In the genomic region with DNA sequence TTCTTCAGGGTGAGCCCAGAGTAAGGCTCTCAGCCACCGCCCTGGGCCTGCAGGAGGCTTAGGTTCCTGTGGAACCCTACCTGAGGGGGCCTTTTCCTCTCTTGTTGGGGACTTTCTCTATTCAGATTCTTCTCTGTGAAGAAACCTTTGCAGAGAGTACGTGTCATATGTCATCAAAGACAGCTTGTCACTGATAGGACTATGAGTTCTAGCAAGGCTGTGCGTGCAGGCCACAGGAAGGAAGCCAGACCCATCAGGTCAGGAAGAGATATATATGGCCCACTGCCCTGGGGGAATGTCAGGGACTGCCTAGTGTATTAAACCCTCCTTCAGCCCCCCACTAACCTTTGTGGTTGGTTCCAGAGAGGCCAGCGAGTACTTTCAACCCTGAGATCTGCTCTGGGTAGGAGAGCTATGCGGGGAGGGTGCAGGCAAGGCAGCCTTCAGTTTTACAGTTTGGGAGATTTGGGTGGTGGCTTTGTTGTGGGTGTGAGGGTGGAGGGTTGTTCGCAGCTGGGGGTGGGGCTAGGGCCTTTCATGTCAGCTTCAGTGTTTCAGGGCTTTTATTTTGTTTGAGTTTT, we compare ENCODE assay signal across 15 mouse cellular contexts. TPM values are rescaled to one million over a fixed set of nuclear protein-coding genes. Genes with fewer than 3 reads are reported as not detected.
DNase-seq lines count a peak whose midpoint lies in the region; ATAC-seq and TF ChIP-seq lines count a peak whose summit lies in the region.
"Had no signal": no experiment of that assay in that cellular context is flagged by ENCODE, and none has a peak within 500 bp of the region (broad histone marks: within the 10 kb centered on the region; RNA-seq: fewer than 3 reads in every experiment).

No protein-coding gene starts in this region.

- no peaks in the 10 kb centered on the region for H3K4me1 ChIP-seq in lung, postnatal 0 days (ENCODE audit: insufficient read depth, low read depth, low read length)
- H3K4me1 ChIP-seq in liver, postnatal 0 days (ENCODE audit: insufficient read depth), result no peaks in the 10 kb centered on the region
- no peaks in the 10 kb centered on the region for H3K4me1 ChIP-seq in forebrain, embryonic 14.5 days (ENCODE audit: control insufficient read depth, insufficient read depth, low read length)
- H3K4me1 ChIP-seq in intestine, embryonic 15.5 days (replicated peaks), result no peaks in the 10 kb centered on the region
- H3K4me1 ChIP-seq: embryonic facial prominence, embryonic 15.5 days had no signal

- peak overlapping the region; percentile 59 for H3K27ac ChIP-seq in lung, postnatal 0 days (ENCODE audit: low read length)
- H3K27ac ChIP-seq in liver, postnatal 0 days (ENCODE audit: low read depth), result peak overlapping the region; percentile 57; the same call in 1 of the 2 replicates
- no peak overlapping the region for H3K27ac ChIP-seq in forebrain, embryonic 14.5 days (ENCODE audit: low read depth, low read length)
- no peak overlapping the region for H3K27ac ChIP-seq in intestine, embryonic 15.5 days
- H3K27ac ChIP-seq: embryonic facial prominence, embryonic 15.5 days; midbrain, embryonic 13.5 days had no signal

- no peak for TF ChIP-seq CTCF in lung, postnatal 0 days (IDR thresholded peaks at IDR 0.05)
- no peak for TF ChIP-seq CTCF in liver, postnatal 0 days (IDR thresholded peaks at IDR 0.05; ENCODE audit: low read depth)

- no peak; the same call in 1 of the 2 replicates for TF ChIP-seq EP300 in lung, postnatal 0 days (IDR thresholded peaks at IDR 0.05)
- TF ChIP-seq EP300 in liver, postnatal 0 days (IDR thresholded peaks at IDR 0.05; ENCODE audit: low read depth), result no peak

- H3K4me2 ChIP-seq in lung, postnatal 0 days (replicated peaks; ENCODE audit: low read depth, low read length), result no peak overlapping the region
- no peak overlapping the region for H3K4me2 ChIP-seq in liver, postnatal 0 days (ENCODE audit: low read depth, low read length)
- no peak overlapping the region for H3K4me2 ChIP-seq in forebrain, embryonic 14.5 days (ENCODE audit: low read length)
- H3K4me2 ChIP-seq in intestine, embryonic 15.5 days (replicated peaks), result no peak overlapping the region
- H3K4me2 ChIP-seq: embryonic facial prominence, embryonic 15.5 days; midbrain, embryonic 13.5 days had no signal

- peak; percentile 33 for DNase-seq in lung, postnatal 0 days (ENCODE audit: low spot score)
- no peak for DNase-seq in lung, postnatal 14 days
- DNase-seq in T-cell, adult 2 months (ENCODE audit: low spot score), result peak; percentile 84
- DNase-seq in liver, postnatal 0 days, result no peak
- DNase-seq in thymus, postnatal 25 days, result peak; percentile 87
- no peak for DNase-seq in ovary, postnatal 10 days (ENCODE audit: low spot score)
- DNase-seq in forebrain, embryonic 14.5 days (ENCODE audit: low spot score), result no peak
- DNase-seq: adrenal gland, postnatal 25 days; cerebellum, adult 9-10 months; heart, postnatal 10 days; left cerebral cortex, postnatal 4 days had no signal

- peak; percentile 66 for ATAC-seq in lung, postnatal 0 days
- peak; percentile 63 for ATAC-seq in liver, postnatal 0 days
- no peak for ATAC-seq in forebrain, embryonic 14.5 days
- no peak for ATAC-seq in intestine, embryonic 15.5 days
- ATAC-seq: midbrain, embryonic 13.5 days had no signal

- H3K9me3 ChIP-seq in lung, postnatal 0 days (ENCODE audit: low read length), result no peaks in the 10 kb centered on the region
- H3K9me3 ChIP-seq in liver, postnatal 0 days (ENCODE audit: low read length), result no peaks in the 10 kb centered on the region
- no peaks in the 10 kb centered on the region for H3K9me3 ChIP-seq in forebrain, embryonic 14.5 days (replicated peaks; ENCODE audit: control insufficient read depth, low read length)
- no peaks in the 10 kb centered on the region for H3K9me3 ChIP-seq in intestine, embryonic 15.5 days
- H3K9me3 ChIP-seq: embryonic facial prominence, embryonic 15.5 days; G1E; midbrain, embryonic 13.5 days had no signal

- no peak overlapping the region for H3K9ac ChIP-seq in lung, postnatal 0 days (replicated peaks; ENCODE audit: low read depth)
- H3K9ac ChIP-seq in liver, postnatal 0 days (replicated peaks), result no peak overlapping the region
- H3K9ac ChIP-seq in forebrain, embryonic 14.5 days (ENCODE audit: low read length), result no peak overlapping the region
- H3K9ac ChIP-seq in intestine, embryonic 15.5 days, result no peak overlapping the region
- H3K9ac ChIP-seq: embryonic facial prominence, embryonic 15.5 days; midbrain, embryonic 13.5 days had no signal

- H3K4me3 ChIP-seq in lung, postnatal 0 days (ENCODE audit: low read depth, low read length), result no peak overlapping the region
- no peak overlapping the region for H3K4me3 ChIP-seq in liver, postnatal 0 days (ENCODE audit: low read depth, low read length)
- H3K4me3 ChIP-seq in forebrain, embryonic 14.5 days (ENCODE audit: low read depth, low read length), result no peak overlapping the region
- no peak overlapping the region for H3K4me3 ChIP-seq in intestine, embryonic 15.5 days (replicated peaks)
- H3K4me3 ChIP-seq: embryonic facial prominence, embryonic 15.5 days; midbrain, embryonic 13.5 days had no signal

- H3K27me3 ChIP-seq in lung, postnatal 0 days (replicated peaks; ENCODE audit: insufficient read depth, low read length), result no peaks in the 10 kb centered on the region
- no peaks in the 10 kb centered on the region for H3K27me3 ChIP-seq in liver, postnatal 0 days (ENCODE audit: insufficient read depth, low read length)
- no peaks in the 10 kb centered on the region for H3K27me3 ChIP-seq in forebrain, embryonic 14.5 days (replicated peaks; ENCODE audit: control insufficient read depth, insufficient read depth, low read length)
- H3K27me3 ChIP-seq in intestine, embryonic 15.5 days (replicated peaks), result no peaks in the 10 kb centered on the region
- H3K27me3 ChIP-seq: embryonic facial prominence, embryonic 15.5 days; midbrain, embryonic 13.5 days had no signal

- WGBS in lung, postnatal 0 days, result 66% methylated on average over 6 of the region's 6 CpGs
- WGBS in liver, postnatal 0 days (ENCODE audit: insufficient replicate concordance), result 42% methylated on average over 6 of the region's 6 CpGs
- 92% methylated on average over 6 of the region's 6 CpGs for WGBS in forebrain, embryonic 14.5 days
- whole genome bisulfite sequencing in intestine, embryonic 15.5 days, result 85% methylated on average over 6 of the region's 6 CpGs

- peaks cover 4% of the 10 kb centered on the region for H3K36me3 ChIP-seq in lung, postnatal 0 days (ENCODE audit: insufficient read depth, low read length)
- peaks cover 21% of the 10 kb centered on the region; the same call in 1 of the 2 replicates for H3K36me3 ChIP-seq in liver, postnatal 0 days (replicated peaks; ENCODE audit: insufficient read depth, low read length)
- H3K36me3 ChIP-seq in forebrain, embryonic 14.5 days (ENCODE audit: control insufficient read depth, insufficient read depth, low read length), result peaks cover 79% of the 10 kb centered on the region
- peaks cover 45% of the 10 kb centered on the region for H3K36me3 ChIP-seq in intestine, embryonic 15.5 days

RNA-seq across cellular contexts. Expression of a gene that starts 16.8 kb away (rescaled TPM):
- 2.7 and 2.8 TPM in 2 replicates for polyA plus RNA-seq in lung, postnatal 0 days (2015; fragmentation: Nextera tagmentation; extraction: Ambion mirVana)
- 1.3 and 1.4 TPM in 2 replicates for polyA plus RNA-seq in liver, postnatal 0 days (2015; fragmentation: Nextera tagmentation; extraction: Ambion mirVana)
- polyA plus RNA-seq in forebrain, embryonic 14.5 days (2014; fragmentation: Nextera tagmentation; extraction: Ambion mirVana), result 2.5 and 2.6 TPM in 2 replicates
- polyA plus RNA-seq in intestine, embryonic 15.5 days (2015; fragmentation: Nextera tagmentation; extraction: Ambion mirVana), result 7.0 and 7.5 TPM in 2 replicates

RNA-seq across cellular contexts. Expression of a gene that starts 17.1 kb away (rescaled TPM):
- 14.4 and 16.5 TPM in 2 replicates for polyA plus RNA-seq in lung, postnatal 0 days (2015; fragmentation: Nextera tagmentation; extraction: Ambion mirVana)
- polyA plus RNA-seq in liver, postnatal 0 days (2015; fragmentation: Nextera tagmentation; extraction: Ambion mirVana), result 0.43 and 0.62 TPM in 2 replicates
- 93.8 and 128 TPM in 2 replicates for polyA plus RNA-seq in forebrain, embryonic 14.5 days (2014; fragmentation: Nextera tagmentation; extraction: Ambion mirVana)
- 25.3 and 26.1 TPM in 2 replicates for polyA plus RNA-seq in intestine, embryonic 15.5 days (2015; fragmentation: Nextera tagmentation; extraction: Ambion mirVana)
- polyA plus RNA-seq: G1E had no signal

RNA-seq across cellular contexts. Expression of a gene that starts 33.6 kb away (rescaled TPM):
- polyA plus RNA-seq in lung, postnatal 0 days (2015; fragmentation: Nextera tagmentation; extraction: Ambion mirVana), result 35.1 and 37.6 TPM in 2 replicates
- polyA plus RNA-seq in liver, postnatal 0 days (2015; fragmentation: Nextera tagmentation; extraction: Ambion mirVana), result 7.9 and 8.6 TPM in 2 replicates
- polyA plus RNA-seq in forebrain, embryonic 14.5 days (2014; fragmentation: Nextera tagmentation; extraction: Ambion mirVana), result 44.4 and 49.0 TPM in 2 replicates
- polyA plus RNA-seq in intestine, embryonic 15.5 days (2015; fragmentation: Nextera tagmentation; extraction: Ambion mirVana), result 39.8 and 41.2 TPM in 2 replicates

Comparison
In these comparisons a context has a peak if more than half of its experiments do, and no peak if none do; other contexts are left out.
1. DNase-seq: peak in lung, postnatal 0 days (single experiment), T-cell, adult 2 months (single experiment) and thymus, postnatal 25 days (single experiment); none in lung, postnatal 14 days (single experiment), liver, postnatal 0 days (single experiment), ovary, postnatal 10 days (single experiment) and forebrain, embryonic 14.5 days (single experiment).
2. ATAC-seq: peak in lung, postnatal 0 days (single experiment) and liver, postnatal 0 days (single experiment); none in forebrain, embryonic 14.5 days (single experiment) and intestine, embryonic 15.5 days (single experiment).
3. H3K27ac ChIP-seq: peak in lung, postnatal 0 days (single experiment) and liver, postnatal 0 days (single experiment); none in forebrain, embryonic 14.5 days (single experiment) and intestine, embryonic 15.5 days (single experiment).